Mouse (Mus musculus) liver (tissue): ENCODE measurements around the gene Cacna2d4.
"Not testable (repeated sequence)": the region's sequence is repeated elsewhere in the genome, so short reads cannot be mapped to it uniquely, and the experiment has no call there.

ENCODE experiments used
- DNase-seq: peaks from one replicate; pipeline ENCODE4 v3.0.0-alpha.2; 2020; ENCODE audit warnings: mixed read lengths

Cacna2d4 gene

GRCm38 (mm10) chr6:119236241-119236640 lies at the start of gene Cacna2d4:
TSS of gene Cacna2d4 (plus strand) at chr6:119236526.
- no peak for DNase-seq

- peak; percentile 12 for DNase-seq
These were observed 49.7 kb upstream of the Cacna2d4 start for GRCm38 (mm10) chr6:119186658-119187057.

- no peak for DNase-seq
These were observed 48.7 kb upstream of the Cacna2d4 start for GRCm38 (mm10) chr6:119187631-119188030.

- DNase-seq: no peak
These were observed 44.8 kb upstream of the Cacna2d4 start for GRCm38 (mm10) chr6:119191478-119191877.

GRCm38 (mm10) chr6:119193571-119194154 lies 42.7 kb upstream of the Cacna2d4 start:
- DNase-seq: no peak

- no peak for DNase-seq
These were observed 42.2 kb upstream of the Cacna2d4 start for GRCm38 (mm10) chr6:119194161-119194560.

GRCm38 (mm10) chr6:119194601-119195000 lies 41.7 kb upstream of the Cacna2d4 start:
- no peak for DNase-seq

- DNase-seq: no peak
These were observed 39.7 kb upstream of the Cacna2d4 start, which contains the start of gene Cacna1c for GRCm38 (mm10) chr6:119196382-119197305. TSS of gene Cacna1c (minus strand) at chr6:119196418.

- DNase-seq: no peak
These were observed 37.6 kb upstream of the Cacna2d4 start for GRCm38 (mm10) chr6:119198534-119199273.

- DNase-seq: no peak
These were observed 36.9 kb upstream of the Cacna2d4 start for GRCm38 (mm10) chr6:119199274-119199879.

- no peak for DNase-seq
These were observed 36.0 kb upstream of the Cacna2d4 start for GRCm38 (mm10) chr6:119200362-119200761.

GRCm38 (mm10) chr6:119201575-119201974 lies 34.8 kb upstream of the Cacna2d4 start:
- DNase-seq: no peak

- no peak for DNase-seq
These were observed 32.0 kb upstream of the Cacna2d4 start for GRCm38 (mm10) chr6:119204286-119204685.

GRCm38 (mm10) chr6:119204915-119205314 lies 31.4 kb upstream of the Cacna2d4 start:
- DNase-seq: no peak

- not testable (repeated sequence) for DNase-seq
These were observed 30.3 kb upstream of the Cacna2d4 start for GRCm38 (mm10) chr6:119206006-119206405.

GRCm38 (mm10) chr6:119213375-119213774 lies 23.0 kb upstream of the Cacna2d4 start:
- DNase-seq: no peak

GRCm38 (mm10) chr6:119214190-119214589 lies 22.1 kb upstream of the Cacna2d4 start:
- no peak for DNase-seq

- no peak for DNase-seq
These were observed 21.2 kb upstream of the Cacna2d4 start for GRCm38 (mm10) chr6:119215040-119215613.

GRCm38 (mm10) chr6:119217661-119218060 lies 18.7 kb upstream of the Cacna2d4 start:
- no peak for DNase-seq

GRCm38 (mm10) chr6:119218591-119218990 lies 17.7 kb upstream of the Cacna2d4 start:
- DNase-seq: no peak

- DNase-seq: no peak
These were observed 17.0 kb upstream of the Cacna2d4 start for GRCm38 (mm10) chr6:119219237-119219870.

GRCm38 (mm10) chr6:119220297-119220696 lies 16.0 kb upstream of the Cacna2d4 start:
- DNase-seq: no peak
